In the genomic region with DNA sequence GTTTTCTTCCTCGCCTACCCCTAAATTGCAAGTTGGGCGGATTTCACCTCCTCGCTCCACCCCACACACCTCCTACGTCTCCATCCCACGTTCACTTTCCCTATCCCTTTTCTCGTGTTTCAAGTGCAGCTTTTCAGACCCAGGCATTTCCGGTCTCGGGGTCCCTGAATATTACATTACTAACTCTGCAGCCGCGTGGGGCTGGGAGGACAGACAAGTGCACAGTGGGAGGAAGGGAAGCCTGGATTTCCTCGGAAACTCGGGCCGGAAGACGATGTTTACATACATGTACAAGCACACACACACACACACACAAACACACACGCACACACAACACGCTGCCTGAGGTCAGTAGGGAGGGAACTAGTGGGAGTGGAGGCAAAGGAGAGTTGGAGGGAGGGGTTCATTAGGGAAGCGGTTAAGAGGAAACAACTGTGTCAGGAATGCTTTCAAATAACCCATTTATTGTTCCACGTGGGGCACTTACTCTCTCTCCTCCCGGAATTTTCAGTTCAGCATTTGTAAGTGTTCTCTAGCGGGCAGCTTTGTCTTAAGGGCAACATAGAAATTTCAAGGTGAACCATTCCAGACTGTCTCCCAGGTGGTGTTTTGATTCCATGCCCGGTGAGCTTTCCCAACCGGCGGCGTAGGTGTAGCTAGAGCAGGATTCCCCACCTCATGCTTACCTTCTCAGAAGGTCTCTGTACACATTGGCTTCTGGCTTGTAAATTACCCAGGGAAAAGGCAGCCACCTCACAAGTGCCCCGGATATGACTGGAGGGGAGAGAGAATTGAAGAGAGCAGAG, we compare ENCODE assay signal across 8 mouse cellular contexts. TPM values are rescaled to one million over a fixed set of nuclear protein-coding genes. Genes with fewer than 3 reads are reported as not detected.
A peak's percentile ranks its signal among the peaks of the same experiment; 100 is the strongest.
DNase-seq lines count a peak whose midpoint lies in the region; ATAC-seq and TF ChIP-seq lines count a peak whose summit lies in the region.

No protein-coding gene starts in this region.

- TF ChIP-seq RAD21 in MEL (IDR thresholded peaks at IDR 0.05; ENCODE audit: low read depth, low read length), result no peak

- TF ChIP-seq POLR2A in MEL (IDR thresholded peaks at IDR 0.05; ENCODE audit: control insufficient read depth in 1 of 2, insufficient read depth in 1 of 2, low read depth in 1 of 2, low read length in 2 of 2, poor library complexity in 1 of 2), result peak in 1 of 2 experiments; percentile 22; a peak in 1 of 4 replicates
- TF ChIP-seq POLR2A in liver, adult 2 months (IDR thresholded peaks at IDR 0.05; ENCODE audit: extremely low read depth, insufficient read depth, low read length), result no peak

- DNase-seq in adrenal gland, adult 2 months, result peak; percentile 33
- DNase-seq in adrenal gland, postnatal 4 days (ENCODE audit: low spot score in 2 of 2), result no peak
- peak; percentile 70 for DNase-seq in MEL (ENCODE audit: low read depth, low spot score)
- peak; percentile 59 for DNase-seq in liver, adult 2 months (ENCODE audit: extremely low read depth, low read depth, low spot score)
- peak; percentile 48 to 58 for DNase-seq in thymus, postnatal 36 days

- H3K36me3 ChIP-seq in MEL (ENCODE audit: control insufficient read depth in 1 of 2, insufficient read depth in 2 of 2, low read length in 2 of 2), result peaks cover 0 to 19% of the 10 kb centered on the region in 2 experiments; a peak in 2 of 4 replicates
- H3K36me3 ChIP-seq in forebrain, embryonic 12.5 days (replicated peaks), result peaks cover 6% of the 10 kb centered on the region; the same call in 1 of the 2 replicates
- no peaks in the 10 kb centered on the region for H3K36me3 ChIP-seq in hindbrain, embryonic 15.5 days
- H3K36me3 ChIP-seq in liver, adult 2 months (ENCODE audit: control insufficient read depth, insufficient read depth, low read length), result no peaks in the 10 kb centered on the region
- no peaks in the 10 kb centered on the region for H3K36me3 ChIP-seq in midbrain, embryonic 16.5 days (ENCODE audit: control insufficient read depth, insufficient read depth, low read length)

- ATAC-seq in forebrain, embryonic 12.5 days (ENCODE audit: low FRiP score), result no peak
- 0 out of 2 replicates have a peak, but pooled peaks have one; percentile 4 for ATAC-seq in hindbrain, embryonic 15.5 days (ENCODE audit: low FRiP score, low read depth)
- peak; percentile 15; the same call in 1 of the 2 replicates for ATAC-seq in midbrain, embryonic 16.5 days

- WGBS in forebrain, embryonic 12.5 days, result 2% methylated on average over 25 of the region's 25 CpGs
- 5% methylated on average over 25 of the region's 25 CpGs for WGBS in hindbrain, embryonic 15.5 days
- WGBS in liver, adult 2 months, result 1% methylated on average over 25 of the region's 25 CpGs
- WGBS in midbrain, embryonic 16.5 days, result 3% methylated on average over 25 of the region's 25 CpGs

- H3K27ac ChIP-seq in MEL (ENCODE audit: control insufficient read depth, low read depth, low read length), result peak overlapping the region; percentile 20
- H3K27ac ChIP-seq in forebrain, embryonic 12.5 days, result peak overlapping the region; percentile 84; the same call in 1 of the 2 replicates
- peak overlapping the region; percentile 89 for H3K27ac ChIP-seq in hindbrain, embryonic 15.5 days (replicated peaks)
- H3K27ac ChIP-seq in liver, adult 2 months (replicated peaks; ENCODE audit: insufficient read depth, low read depth, low read length), result peak overlapping the region; percentile 50
- peak overlapping the region; percentile 83 for H3K27ac ChIP-seq in midbrain, embryonic 16.5 days (ENCODE audit: low read length)

- H3K4me1 ChIP-seq in MEL (ENCODE audit: control insufficient read depth in 1 of 2, insufficient read depth in 2 of 2, low read length in 2 of 2), result peaks cover 0 to 27% of the 10 kb centered on the region in 2 experiments; a peak in 3 of 4 replicates
- peaks cover 42% of the 10 kb centered on the region for H3K4me1 ChIP-seq in forebrain, embryonic 12.5 days
- peaks cover 42% of the 10 kb centered on the region for H3K4me1 ChIP-seq in hindbrain, embryonic 15.5 days (replicated peaks)
- peaks cover 19% of the 10 kb centered on the region for H3K4me1 ChIP-seq in liver, adult 2 months (ENCODE audit: control insufficient read depth, insufficient read depth, low read length)
- H3K4me1 ChIP-seq in midbrain, embryonic 16.5 days (ENCODE audit: control insufficient read depth, insufficient read depth, low read length), result peaks cover 31% of the 10 kb centered on the region

- H3K27me3 ChIP-seq in MEL (ENCODE audit: control insufficient read depth in 1 of 2, insufficient read depth in 2 of 2, low read length in 2 of 2), result no peaks in the 10 kb centered on the region
- no peaks in the 10 kb centered on the region for H3K27me3 ChIP-seq in forebrain, embryonic 12.5 days
- no peaks in the 10 kb centered on the region for H3K27me3 ChIP-seq in hindbrain, embryonic 15.5 days
- H3K27me3 ChIP-seq in liver, adult 2 months (ENCODE audit: control insufficient read depth, insufficient read depth, low read length), result no peaks in the 10 kb centered on the region
- no peaks in the 10 kb centered on the region for H3K27me3 ChIP-seq in midbrain, embryonic 16.5 days (ENCODE audit: control insufficient read depth, insufficient read depth, low read depth, low read length)

- TF ChIP-seq CTCF in MEL (IDR thresholded peaks at IDR 0.05 in 2 of 3, conservative IDR thresholded peaks at IDR 0.05 in 1 of 3; ENCODE audit: control insufficient read depth in 1 of 3, insufficient read depth in 1 of 3, low read depth in 2 of 3, low read length in 3 of 3, poor library complexity in 1 of 3, severe bottlenecking in 1 of 3), result no peak
- TF ChIP-seq CTCF in liver, adult 2 months (IDR thresholded peaks at IDR 0.05; ENCODE audit: low read depth, low read length), result no peak

- no peaks in the 10 kb centered on the region for H3K9me3 ChIP-seq in MEL (replicated peaks; ENCODE audit: insufficient read depth, low read length)
- no peaks in the 10 kb centered on the region for H3K9me3 ChIP-seq in forebrain, embryonic 12.5 days
- H3K9me3 ChIP-seq in hindbrain, embryonic 15.5 days, result no peaks in the 10 kb centered on the region
- H3K9me3 ChIP-seq in midbrain, embryonic 16.5 days (replicated peaks; ENCODE audit: control insufficient read depth, low read length, poor library complexity, severe bottlenecking), result no peaks in the 10 kb centered on the region

- peaks cover 26% of the 10 kb centered on the region for H3K79me2 ChIP-seq in MEL (ENCODE audit: control insufficient read depth, insufficient read depth, low read length, poor library complexity)
- peaks cover 26% of the 10 kb centered on the region for H3K79me2 ChIP-seq in liver, adult 2 months (ENCODE audit: control insufficient read depth, insufficient read depth, low read length)

- H3K4me3 ChIP-seq in MEL (ENCODE audit: control insufficient read depth in 1 of 2, insufficient read depth in 1 of 2, low read depth in 2 of 2, low read length in 2 of 2), result peak overlapping the region; percentile 73 to 75
- peak overlapping the region; percentile 81 for H3K4me3 ChIP-seq in forebrain, embryonic 12.5 days (replicated peaks)
- peak overlapping the region; percentile 99 for H3K4me3 ChIP-seq in hindbrain, embryonic 15.5 days
- H3K4me3 ChIP-seq in liver, adult 2 months (ENCODE audit: insufficient read depth, low read depth, low read length), result peak overlapping the region; percentile 84
- H3K4me3 ChIP-seq in midbrain, embryonic 16.5 days (ENCODE audit: low read depth, low read length), result peak overlapping the region; percentile 89

- peak overlapping the region; percentile 83 for H3K9ac ChIP-seq in MEL (ENCODE audit: control insufficient read depth, low read depth, low read length, poor library complexity, severe bottlenecking)
- H3K9ac ChIP-seq in forebrain, embryonic 12.5 days, result peak overlapping the region; percentile 82
- peak overlapping the region; percentile 95 for H3K9ac ChIP-seq in hindbrain, embryonic 15.5 days
- H3K9ac ChIP-seq in liver, adult 2 months (ENCODE audit: low read depth, low read length), result peak overlapping the region; percentile 89
- peak overlapping the region; percentile 87 for H3K9ac ChIP-seq in midbrain, embryonic 16.5 days (ENCODE audit: low read depth, low read length)

- peak overlapping the region; percentile 96 for H3K4me2 ChIP-seq in forebrain, embryonic 12.5 days
- peak overlapping the region; percentile 93 for H3K4me2 ChIP-seq in hindbrain, embryonic 15.5 days
- H3K4me2 ChIP-seq in midbrain, embryonic 16.5 days (ENCODE audit: low read length), result peak overlapping the region; percentile 90

- peak in 1 of 2 experiments; percentile 6; a peak in 1 of 4 replicates for TF ChIP-seq EP300 in MEL (IDR thresholded peaks at IDR 0.05; ENCODE audit: low read depth in 1 of 2, low read length in 2 of 2)

RNA-seq across cellular contexts. Expression of a gene that starts 1.0 kb away (rescaled TPM):
- total RNA-seq in adrenal gland, adult 2 months (2021), result 10 to 100 TPM; 44.8 to 46.0 TPM
- polyA plus RNA-seq in adrenal gland, adult 2 months (2012; rRNA removed), result 59.1 and 62.8 TPM in 2 replicates
- total RNA-seq in adrenal gland, postnatal 4 days (2021), result 10 to 100 TPM; 67.7 to 67.8 TPM
- 25.0 and 33.8 TPM in 2 replicates for total RNA-seq in MEL (2012; rRNA removed)
- 100 to 1,000 TPM in 1 of 2 experiments, 10 to 100 TPM in 1; 57.3 to 230 TPM for polyA plus RNA-seq in MEL (2012; ENCODE audit: insufficient read depth in 1 of 2, insufficient read length in 2 of 2, low read depth in 1 of 2, low replicate concordance in 2 of 2, missing spikeins in 1 of 2)
- polyA plus RNA-seq in forebrain, embryonic 12.5 days (2016; fragmentation: Nextera tagmentation; extraction: Ambion mirVana), result 15.3 and 17.4 TPM in 2 replicates
- polyA plus RNA-seq in hindbrain, embryonic 15.5 days (2015; fragmentation: Nextera tagmentation; extraction: Ambion mirVana), result 18.1 and 20.5 TPM in 2 replicates
- 11.0 and 14.4 TPM in 2 replicates for total RNA-seq in liver, adult 2 months (2014; rRNA removed)
- 38.4 and 51.4 TPM in 2 replicates for polyA plus RNA-seq in liver, adult 2 months (2012; rRNA removed)
- polyA plus RNA-seq in midbrain, embryonic 16.5 days (2015; fragmentation: Nextera tagmentation; extraction: Ambion mirVana), result 16.7 and 18.2 TPM in 2 replicates

RNA-seq across cellular contexts. Expression of a gene that starts 23.8 kb away (rescaled TPM):
- 10 to 100 TPM in 1 of 2 experiments, 1 to 10 TPM in 1; 8.0 to 10.9 TPM for total RNA-seq in adrenal gland, adult 2 months (2021)
- polyA plus RNA-seq in adrenal gland, adult 2 months (2012; rRNA removed), result 12.8 and 18.4 TPM in 2 replicates
- total RNA-seq in adrenal gland, postnatal 4 days (2021), result 10 to 100 TPM; 11.8 to 15.4 TPM
- total RNA-seq in MEL (2012; rRNA removed), result 0.07 and 0.15 TPM in 2 replicates
- under 1 TPM in 1 of 2 experiments, not detected in 1; 0.39 TPM for polyA plus RNA-seq in MEL (2012; ENCODE audit: insufficient read depth in 1 of 2, insufficient read length in 2 of 2, low read depth in 1 of 2, low replicate concordance in 2 of 2, missing spikeins in 1 of 2)
- polyA plus RNA-seq in forebrain, embryonic 12.5 days (2016; fragmentation: Nextera tagmentation; extraction: Ambion mirVana), result 3.4 and 4.0 TPM in 2 replicates
- 17.3 and 20.4 TPM in 2 replicates for polyA plus RNA-seq in hindbrain, embryonic 15.5 days (2015; fragmentation: Nextera tagmentation; extraction: Ambion mirVana)
- 3.3 and 3.8 TPM in 2 replicates for total RNA-seq in liver, adult 2 months (2014; rRNA removed)
- 6.4 and 9.5 TPM in 2 replicates for polyA plus RNA-seq in liver, adult 2 months (2012; rRNA removed)
- 17.9 and 19.6 TPM in 2 replicates for polyA plus RNA-seq in midbrain, embryonic 16.5 days (2015; fragmentation: Nextera tagmentation; extraction: Ambion mirVana)

RNA-seq across cellular contexts. Expression of a gene that starts 30.9 kb away (rescaled TPM):
- not detected for total RNA-seq in adrenal gland, adult 2 months (2021)
- not detected in 2 replicates for polyA plus RNA-seq in adrenal gland, adult 2 months (2012; rRNA removed)
- not detected for total RNA-seq in adrenal gland, postnatal 4 days (2021)
- total RNA-seq in MEL (2012; rRNA removed), result not detected in 2 replicates
- not detected for polyA plus RNA-seq in MEL (2012; ENCODE audit: insufficient read depth in 1 of 2, insufficient read length in 2 of 2, low read depth in 1 of 2, low replicate concordance in 2 of 2, missing spikeins in 1 of 2)
- polyA plus RNA-seq in forebrain, embryonic 12.5 days (2016; fragmentation: Nextera tagmentation; extraction: Ambion mirVana), result not detected in 2 replicates
- polyA plus RNA-seq in hindbrain, embryonic 15.5 days (2015; fragmentation: Nextera tagmentation; extraction: Ambion mirVana), result not detected in 2 replicates
- not detected in 2 replicates for total RNA-seq in liver, adult 2 months (2014; rRNA removed)
- not detected in 2 replicates for polyA plus RNA-seq in liver, adult 2 months (2012; rRNA removed)
- not detected in 2 replicates for polyA plus RNA-seq in midbrain, embryonic 16.5 days (2015; fragmentation: Nextera tagmentation; extraction: Ambion mirVana)

RNA-seq across cellular contexts. Expression of a gene that starts 38.5 kb away (rescaled TPM):
- 100 to 1,000 TPM; 269 to 295 TPM for total RNA-seq in adrenal gland, adult 2 months (2021)
- 227 and 268 TPM in 2 replicates for polyA plus RNA-seq in adrenal gland, adult 2 months (2012; rRNA removed)
- 100 to 1,000 TPM; 289 to 310 TPM for total RNA-seq in adrenal gland, postnatal 4 days (2021)
- 602 and 671 TPM in 2 replicates for total RNA-seq in MEL (2012; rRNA removed)
- 100 to 1,000 TPM in 1 of 2 experiments, not detected in 1; 462 TPM for polyA plus RNA-seq in MEL (2012; ENCODE audit: insufficient read depth in 1 of 2, insufficient read length in 2 of 2, low read depth in 1 of 2, low replicate concordance in 2 of 2, missing spikeins in 1 of 2)
- 758 and 788 TPM in 2 replicates for polyA plus RNA-seq in forebrain, embryonic 12.5 days (2016; fragmentation: Nextera tagmentation; extraction: Ambion mirVana)
- polyA plus RNA-seq in hindbrain, embryonic 15.5 days (2015; fragmentation: Nextera tagmentation; extraction: Ambion mirVana), result 763 and 792 TPM in 2 replicates
- 291 and 298 TPM in 2 replicates for total RNA-seq in liver, adult 2 months (2014; rRNA removed)
- 312 and 336 TPM in 2 replicates for polyA plus RNA-seq in liver, adult 2 months (2012; rRNA removed)
- 719 and 737 TPM in 2 replicates for polyA plus RNA-seq in midbrain, embryonic 16.5 days (2015; fragmentation: Nextera tagmentation; extraction: Ambion mirVana)

RNA-seq across cellular contexts. Expression of a gene that starts 44.7 kb away (rescaled TPM):
- total RNA-seq in adrenal gland, adult 2 months (2021), result under 1 TPM in 1 of 2 experiments, not detected in 1; 0.23 TPM
- 0.22 and 0.31 TPM in 2 replicates for polyA plus RNA-seq in adrenal gland, adult 2 months (2012; rRNA removed)
- total RNA-seq in adrenal gland, postnatal 4 days (2021), result 1 to 10 TPM in 1 of 2 experiments, not detected in 1; 5.0 TPM
- not detected in 2 replicates for total RNA-seq in MEL (2012; rRNA removed)
- polyA plus RNA-seq in MEL (2012; ENCODE audit: insufficient read depth in 1 of 2, insufficient read length in 2 of 2, low read depth in 1 of 2, low replicate concordance in 2 of 2, missing spikeins in 1 of 2), result under 1 TPM in 1 of 2 experiments, not detected in 1; 0.06 TPM
- polyA plus RNA-seq in forebrain, embryonic 12.5 days (2016; fragmentation: Nextera tagmentation; extraction: Ambion mirVana), result not detected in 2 replicates
- 0.21 and 0.26 TPM in 2 replicates for polyA plus RNA-seq in hindbrain, embryonic 15.5 days (2015; fragmentation: Nextera tagmentation; extraction: Ambion mirVana)
- total RNA-seq in liver, adult 2 months (2014; rRNA removed), result 74.9 and 91.6 TPM in 2 replicates
- polyA plus RNA-seq in liver, adult 2 months (2012; rRNA removed), result 276 and 320 TPM in 2 replicates
- 0.29 TPM in 1 of 2 replicates, not detected in the other for polyA plus RNA-seq in midbrain, embryonic 16.5 days (2015; fragmentation: Nextera tagmentation; extraction: Ambion mirVana)

Comparison
In these comparisons a context has a peak if more than half of its experiments do, and no peak if none do; other contexts are left out.
1. DNase-seq: peak in adrenal gland, adult 2 months (single experiment), MEL (single experiment), liver, adult 2 months (single experiment) and thymus, postnatal 36 days (2 of 2); none in adrenal gland, postnatal 4 days (0 of 2).
2. H3K27ac ChIP-seq: peak in every context shown above with its lines; median percentile 89 in hindbrain, embryonic 15.5 days; 84 in forebrain, embryonic 12.5 days; 83 in midbrain, embryonic 16.5 days; 50 in liver, adult 2 months; 20 in MEL.
3. Peak in every context shown above with its lines, with median percentiles within 50 percentile points of each other: H3K4me3 ChIP-seq, H3K9ac ChIP-seq and H3K4me2 ChIP-seq.